Mouse (Mus musculus): ENCODE data around the gene Bach2. TPM values are rescaled to one million over a fixed set of nuclear protein-coding genes. Genes with fewer than 3 reads are reported as not detected.

The Bach2 gene
- total RNA-seq, 2 experiments from 2014 or later = 20.8 to 25.8 TPM

GRCm38 (mm10) chr4:32414959-32415358, 176.4 kb downstream of the Bach2 start:
- intact Hi-C loops (cut with DNase I) = loop anchor here (5.0 kb wide), 1 partner anchor 113 kb away; no protein-coding TSS in a partner anchor
- Histone ChIP-seq H3K4me3 (no peak overlapping the region), H3K27ac (no peak overlapping the region)
- no peak for DNase-seq (ENCODE audit: extremely low spot score in 1 of 2, low spot score in 2 of 2)
- no peak; the same call in 1 of the 2 replicates for TF ChIP-seq CTCF (IDR thresholded peaks at IDR 0.05)

- H3K4me3 ChIP-seq = no peak overlapping the region
- DNase-seq (ENCODE audit: extremely low spot score in 1 of 2, low spot score in 2 of 2) = no peak
- no peak for TF ChIP-seq CTCF (IDR thresholded peaks at IDR 0.05)
- no peak overlapping the region for H3K27ac ChIP-seq
- intact Hi-C loops (cut with DNase I) = no loop called here
These were observed 179.3 kb downstream of the Bach2 start for GRCm38 (mm10) chr4:32417939-32418338.

GRCm38 (mm10) chr4:32421570-32421969, 183.0 kb downstream of the Bach2 start:
- no peak for DNase-seq (ENCODE audit: extremely low spot score in 1 of 2, low spot score in 2 of 2)
- H3K4me3 ChIP-seq = no peak overlapping the region
- H3K27ac ChIP-seq = no peak overlapping the region
- intact Hi-C loops (cut with DNase I) = no loop called here
- no peak for TF ChIP-seq CTCF (IDR thresholded peaks at IDR 0.05)

DNA sequence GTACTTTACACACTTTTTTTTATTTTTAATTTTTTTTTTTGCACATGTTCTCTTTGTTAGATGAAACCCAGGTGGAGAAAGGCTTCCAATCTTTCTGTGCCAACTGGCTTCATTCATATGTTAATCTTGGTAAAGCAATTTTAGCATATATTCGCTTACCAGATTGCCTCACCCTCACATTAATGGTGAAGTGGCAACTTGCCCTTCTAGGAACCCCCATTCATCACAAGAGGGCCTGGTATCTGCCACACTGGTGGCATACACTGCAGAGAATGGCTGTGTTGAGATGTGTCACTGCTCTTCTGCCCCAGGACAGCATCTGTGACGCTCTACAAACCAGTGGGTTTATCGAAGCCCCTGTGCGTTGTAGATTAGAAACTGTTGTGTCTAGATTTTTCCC, 183.8 kb downstream of the Bach2 start:
- Histone ChIP-seq H3K4me3 (no peak overlapping the region), H3K27ac (no peak overlapping the region)
- no peak for DNase-seq (ENCODE audit: extremely low spot score in 1 of 2, low spot score in 2 of 2)
- intact Hi-C loops (cut with DNase I) = no loop called here
- no peak for TF ChIP-seq CTCF (IDR thresholded peaks at IDR 0.05)

GRCm38 (mm10) chr4:32423667-32424066, 185.1 kb downstream of the Bach2 start:
- intact Hi-C loops (cut with DNase I) = no loop called here
- H3K27ac ChIP-seq = no peak overlapping the region
- TF ChIP-seq CTCF (IDR thresholded peaks at IDR 0.05) = no peak
- H3K4me3 ChIP-seq = no peak overlapping the region
- DNase-seq (ENCODE audit: extremely low spot score in 1 of 2, low spot score in 2 of 2) = no peak

DNA sequence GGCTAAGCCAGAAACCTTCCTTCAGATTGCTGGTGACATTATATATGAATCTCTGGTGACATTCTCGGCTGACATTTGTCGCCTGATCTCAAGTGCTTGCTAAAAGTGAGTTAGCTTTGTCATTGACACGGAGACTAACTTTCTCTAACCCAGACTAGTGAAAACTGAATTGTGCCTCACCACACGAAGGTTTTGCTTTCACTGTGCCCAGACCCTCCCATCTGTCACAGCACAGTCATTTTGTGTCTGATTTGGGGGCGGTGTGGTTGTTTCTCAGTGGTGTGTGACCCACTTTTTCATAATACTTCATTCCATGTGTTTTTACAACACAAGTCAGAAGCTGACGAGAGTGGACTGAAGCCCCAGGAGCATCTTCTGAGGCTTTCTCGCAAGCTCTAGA, 185.8 kb downstream of the Bach2 start:
- H3K27ac ChIP-seq = no peak overlapping the region
- no peak overlapping the region for H3K4me3 ChIP-seq
- intact Hi-C loops (cut with DNase I) = no loop called here
- TF ChIP-seq CTCF (IDR thresholded peaks at IDR 0.05) = no peak
- DNase-seq (ENCODE audit: extremely low spot score in 1 of 2, low spot score in 2 of 2) = no peak

GRCm38 (mm10) chr4:32425060-32425459, 186.5 kb downstream of the Bach2 start:
- intact Hi-C loops (cut with DNase I) = no loop called here
- no peak overlapping the region for H3K4me3 ChIP-seq
- no peak overlapping the region for H3K27ac ChIP-seq
- TF ChIP-seq CTCF (IDR thresholded peaks at IDR 0.05) = no peak
- no peak for DNase-seq (ENCODE audit: extremely low spot score in 1 of 2, low spot score in 2 of 2)

DNA sequence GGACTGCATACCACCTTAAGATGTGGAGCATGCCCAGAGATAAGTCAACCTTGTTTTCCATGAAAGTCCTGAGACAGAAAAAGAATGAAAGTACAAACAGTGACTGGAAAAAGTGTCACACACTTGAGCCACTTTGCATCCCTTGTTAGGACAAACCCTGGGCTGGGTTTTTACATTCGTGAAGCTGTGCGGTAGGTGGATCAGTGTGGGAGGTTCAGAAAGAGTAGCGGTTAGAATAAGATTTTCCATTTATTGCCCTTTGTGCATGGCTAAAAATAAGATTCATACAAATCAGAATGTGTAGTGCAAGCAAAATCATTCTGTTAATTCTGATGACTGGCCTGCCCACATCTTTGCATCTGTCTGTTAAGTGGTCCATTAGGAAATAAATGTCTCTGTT, 187.0 kb downstream of the Bach2 start:
- TF ChIP-seq CTCF (IDR thresholded peaks at IDR 0.05) = no peak
- Histone ChIP-seq H3K27ac (no peak overlapping the region), H3K4me3 (no peak overlapping the region)
- no peak for DNase-seq (ENCODE audit: extremely low spot score in 1 of 2, low spot score in 2 of 2)
- intact Hi-C loops (cut with DNase I) = no loop called here

DNA sequence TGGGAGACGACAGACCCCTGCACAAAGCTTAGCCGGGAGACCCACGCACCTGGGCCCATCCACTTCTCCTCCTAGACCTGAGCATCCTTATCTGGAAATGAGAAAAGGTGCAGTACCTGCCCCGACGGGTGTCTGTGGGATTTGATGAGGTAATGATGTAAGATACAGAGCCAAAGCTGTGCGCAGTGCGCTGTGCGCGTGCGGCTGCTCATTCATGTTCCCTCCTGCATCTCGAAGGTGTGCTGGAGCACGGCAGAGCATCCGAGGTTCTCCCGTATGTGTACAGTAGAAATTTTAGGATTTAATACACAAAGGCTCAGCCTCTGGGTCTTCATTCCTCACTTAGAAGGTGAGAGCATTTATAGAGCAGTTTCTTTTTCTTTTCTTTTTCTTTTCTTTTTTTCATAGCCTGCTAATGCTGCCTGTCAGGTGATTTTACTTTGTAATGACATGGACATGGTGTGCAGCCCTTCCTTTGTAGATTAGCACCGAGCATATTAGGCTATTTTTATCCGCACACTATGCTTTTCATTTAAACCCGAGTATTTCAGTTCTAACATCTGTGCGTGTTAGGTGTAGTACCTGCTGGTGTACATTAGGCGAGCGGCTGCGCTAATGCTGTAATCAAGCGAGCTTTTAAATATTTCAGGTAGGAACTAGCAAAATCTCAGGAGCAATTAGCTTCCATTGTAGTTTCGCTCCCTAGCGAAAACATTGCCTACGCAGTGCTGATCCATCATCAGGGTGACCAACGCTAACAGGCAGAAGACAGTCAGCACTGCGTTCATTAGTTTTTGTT, 188.4 kb downstream of the Bach2 start:
- no peak overlapping the region for H3K27ac ChIP-seq
- H3K4me3 ChIP-seq = no peak overlapping the region
- no peak for DNase-seq (ENCODE audit: extremely low spot score in 1 of 2, low spot score in 2 of 2)
- intact Hi-C loops (cut with DNase I) = no loop called here
- TF ChIP-seq CTCF (IDR thresholded peaks at IDR 0.05) = no peak; the same call in 1 of the 2 replicates

DNA sequence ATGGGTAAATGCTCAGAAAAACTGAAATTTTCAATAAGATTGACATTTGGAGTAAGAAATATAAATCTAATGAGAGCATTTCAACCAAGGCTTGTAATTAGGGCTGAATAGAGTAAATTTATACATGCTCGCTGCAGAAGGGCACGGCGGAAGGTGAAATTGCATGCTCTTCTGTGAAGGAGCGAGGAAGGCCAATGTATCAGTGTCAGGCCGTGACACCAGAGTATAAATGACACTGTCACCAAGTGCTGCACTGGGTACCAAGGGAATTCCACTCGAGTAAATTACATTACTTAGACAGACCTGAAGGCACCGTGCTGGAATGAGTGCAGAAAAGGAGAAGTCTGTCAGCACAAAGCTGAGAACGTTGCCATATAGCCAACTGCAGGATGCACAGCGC, 190.1 kb downstream of the Bach2 start:
- Histone ChIP-seq H3K4me3 (no peak overlapping the region), H3K27ac (no peak overlapping the region)
- TF ChIP-seq CTCF (IDR thresholded peaks at IDR 0.05) = no peak
- intact Hi-C loops (cut with DNase I) = no loop called here
- peak in 1 of 2 experiments; percentile 1 for DNase-seq (ENCODE audit: extremely low spot score in 1 of 2, low spot score in 2 of 2)

DNA sequence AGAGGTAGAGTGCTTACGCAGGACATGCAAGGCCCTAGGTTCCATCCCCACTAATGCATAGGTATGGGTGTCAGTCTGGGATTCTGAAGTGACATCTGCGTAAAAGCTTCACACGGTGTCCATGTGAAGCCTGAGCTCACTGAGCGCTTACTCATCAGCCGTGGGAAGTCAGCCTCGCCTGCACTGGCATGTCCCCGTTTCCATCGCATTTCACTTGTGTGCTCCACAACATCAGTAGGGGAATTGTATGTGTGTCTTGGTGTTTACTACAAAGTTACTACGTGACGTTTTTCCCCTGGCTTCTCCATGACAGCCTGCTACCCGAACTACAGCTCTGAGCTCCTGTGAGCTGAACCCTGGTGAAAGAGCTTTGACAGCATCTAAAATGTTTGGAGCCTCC, 191.5 kb downstream of the Bach2 start:
- intact Hi-C loops (cut with DNase I) = loop anchor here (2.0 to 5.0 kb wide), 3 partner anchors 125 to 373 kb away; partner anchors contain the start of gene Bach2
- TF ChIP-seq CTCF (IDR thresholded peaks at IDR 0.05) = no peak
- peak overlapping the region; percentile 36; the same call in 1 of the 2 replicates for H3K27ac ChIP-seq
- DNase-seq (ENCODE audit: extremely low spot score in 1 of 2, low spot score in 2 of 2) = peak in 1 of 2 experiments; percentile 13
- no peak overlapping the region for H3K4me3 ChIP-seq

GRCm38 (mm10) chr4:32430981-32431380, 192.4 kb downstream of the Bach2 start:
- intact Hi-C loops (cut with DNase I) = loop anchor here (2.0 to 5.0 kb wide), 3 partner anchors 126 to 374 kb away; partner anchors contain the start of gene Bach2
- TF ChIP-seq CTCF (IDR thresholded peaks at IDR 0.05) = no peak
- peak in 1 of 2 experiments; percentile 22 for DNase-seq (ENCODE audit: extremely low spot score in 1 of 2, low spot score in 2 of 2)
- H3K27ac ChIP-seq = peak overlapping the region; percentile 73
- no peak overlapping the region for H3K4me3 ChIP-seq
